Mouse (Mus musculus) limb, embryonic 10.5 days (tissue): ENCODE measurements at regions not wholly inside any gene's neighbourhood (a gene's known extent, or its start where the extent isn't known, plus 50 kb on each side); places are given as distances from the start of the nearest gene placed in this dataset.

Experiments
- DNase-seq: peaks from one replicate; pipeline ENCODE4 v3.0.0-alpha.2; 2017; ENCODE audit warnings: low spot score
- H3K27ac ChIP-seq: fragments of 300-500 bp; sonication (generic); 2 replicates; pipeline ENCODE4 v1.5.1; 2016; ENCODE audit warnings: mild to moderate bottlenecking
- H3K27me3 ChIP-seq: fragments of 300-500 bp; sonication (generic); 2 replicates; pipeline ENCODE4 v1.6.1; 2016; ENCODE audit warnings: low read depth, mild to moderate bottlenecking; ENCODE audit not compliant: poor library complexity, severe bottlenecking
- H3K36me3 ChIP-seq: fragments of 300-500 bp; sonication (generic); 2 replicates; pipeline ENCODE4 v1.6.1; 2016; ENCODE audit warnings: mild to moderate bottlenecking, moderate library complexity
- H3K4me1 ChIP-seq: fragments of 300-500 bp; sonication (generic); 2 replicates; pipeline ENCODE4 v1.6.1; 2016
- H3K4me3 ChIP-seq: fragments of 300-500 bp; sonication (generic); 2 replicates; pipeline ENCODE4 v1.5.1; 2016; ENCODE audit warnings: mild to moderate bottlenecking, moderate library complexity
- H3K9me3 ChIP-seq: fragments of 300-500 bp; sonication (generic); replicated peaks from 2 replicates; pipeline ENCODE4 v1.6.1; 2016; ENCODE audit warnings: mild to moderate bottlenecking
- WGBS: fragments of 180-500 bp; shearing (Covaris S2); methylation state at CpG from one replicate; pipeline ENCODE4 v1.1.7; 2016; 5-methylcytosine and 5-hydroxymethylcytosine counted together

GRCm38 (mm10) chr3:39674927-39675326, 788.2 kb downstream of the Fat4 start:
- WGBS: 78% methylated on average over 10 of the region's 10 CpGs
- no peak overlapping the region for H3K4me3 ChIP-seq
- no peaks in the 10 kb centered on the region for H3K27me3 ChIP-seq
- peaks cover 27% of the 10 kb centered on the region for H3K4me1 ChIP-seq
- no peak overlapping the region for H3K27ac ChIP-seq
- H3K9me3 ChIP-seq: no peaks in the 10 kb centered on the region
- no peak for DNase-seq
- no peaks in the 10 kb centered on the region for H3K36me3 ChIP-seq

- no peaks in the 10 kb centered on the region for H3K4me1 ChIP-seq
- peaks cover 2% of the 10 kb centered on the region; the same call in 1 of the 2 replicates for H3K9me3 ChIP-seq
- DNase-seq: no peak
- H3K36me3 ChIP-seq: 0 out of 2 replicates have a peak, but pooled peaks cover 4% of the 10 kb centered on the region
- H3K27ac ChIP-seq: no peak overlapping the region
- no peak overlapping the region for H3K4me3 ChIP-seq
- WGBS: 88% methylated on average over 1 of the region's 1 CpGs
- no peaks in the 10 kb centered on the region for H3K27me3 ChIP-seq
These were observed 818.9 kb downstream of the Fat4 start for GRCm38 (mm10) chr3:39705610-39706009.

GRCm38 (mm10) chr3:39712795-39713709, 818.0 kb upstream of the Intu start:
- DNase-seq: no peak
- 81% methylated on average over 13 of the region's 13 CpGs for WGBS
- H3K27me3 ChIP-seq: no peaks in the 10 kb centered on the region
- no peak overlapping the region for H3K4me3 ChIP-seq
- peak overlapping the region; percentile 53 for H3K27ac ChIP-seq
- peaks cover 16% of the 10 kb centered on the region for H3K4me1 ChIP-seq
- no peaks in the 10 kb centered on the region for H3K36me3 ChIP-seq
- H3K9me3 ChIP-seq: no peaks in the 10 kb centered on the region

- peak; percentile 56 for DNase-seq
- Histone ChIP-seq H3K4me1 (peaks cover 16% of the 10 kb centered on the region), H3K36me3 (no peaks in the 10 kb centered on the region), H3K9me3 (no peaks in the 10 kb centered on the region), H3K4me3 (no peak overlapping the region), H3K27ac (peak overlapping the region; percentile 53; the same call in 1 of the 2 replicates), H3K27me3 (no peaks in the 10 kb centered on the region)
- 38% methylated on average over 5 of the region's 5 CpGs for WGBS
These were observed 817.0 kb upstream of the Intu start for GRCm38 (mm10) chr3:39714056-39714592.

GRCm38 (mm10) chr3:39718946-39719545, 812.0 kb upstream of the Intu start:
- no peaks in the 10 kb centered on the region for H3K27me3 ChIP-seq
- H3K9me3 ChIP-seq: no peaks in the 10 kb centered on the region
- H3K4me1 ChIP-seq: peaks cover 6% of the 10 kb centered on the region
- no peak for DNase-seq
- H3K36me3 ChIP-seq: no peaks in the 10 kb centered on the region
- no peak overlapping the region for H3K4me3 ChIP-seq
- no peak overlapping the region for H3K27ac ChIP-seq
- 87% methylated on average over 11 of the region's 11 CpGs for WGBS

GRCm38 (mm10) chr3:39725755-39726154, 805.3 kb upstream of the Intu start:
- Histone ChIP-seq H3K4me1 (no peaks in the 10 kb centered on the region), H3K4me3 (no peak overlapping the region), H3K9me3 (no peaks in the 10 kb centered on the region), H3K36me3 (no peaks in the 10 kb centered on the region), H3K27ac (no peak overlapping the region), H3K27me3 (no peaks in the 10 kb centered on the region)
- no peak for DNase-seq
- 82% methylated on average over 3 of the region's 3 CpGs for WGBS

GRCm38 (mm10) chr3:39736639-39737038, 794.4 kb upstream of the Intu start:
- WGBS: 62% methylated on average over 1 of the region's 1 CpGs
- Histone ChIP-seq H3K9me3 (no peaks in the 10 kb centered on the region), H3K36me3 (no peaks in the 10 kb centered on the region), H3K27ac (no peak overlapping the region), H3K4me3 (no peak overlapping the region), H3K4me1 (no peaks in the 10 kb centered on the region), H3K27me3 (no peaks in the 10 kb centered on the region)
- DNase-seq: no peak

GRCm38 (mm10) chr3:39745947-39746346, 785.1 kb upstream of the Intu start:
- H3K4me1 ChIP-seq: no peaks in the 10 kb centered on the region
- no peaks in the 10 kb centered on the region for H3K9me3 ChIP-seq
- WGBS: 90% methylated on average over 2 of the region's 2 CpGs
- no peaks in the 10 kb centered on the region for H3K36me3 ChIP-seq
- no peak for DNase-seq
- H3K27me3 ChIP-seq: no peaks in the 10 kb centered on the region
- no peak overlapping the region for H3K27ac ChIP-seq
- no peak overlapping the region for H3K4me3 ChIP-seq

- H3K27me3 ChIP-seq: no peaks in the 10 kb centered on the region
- H3K9me3 ChIP-seq: no peaks in the 10 kb centered on the region
- 90% methylated on average over 6 of the region's 6 CpGs for WGBS
- DNase-seq: no peak
- H3K4me3 ChIP-seq: no peak overlapping the region
- no peaks in the 10 kb centered on the region; the same call in 1 of the 2 replicates for H3K4me1 ChIP-seq
- no peaks in the 10 kb centered on the region for H3K36me3 ChIP-seq
- no peak overlapping the region for H3K27ac ChIP-seq
These were observed 762.0 kb upstream of the Intu start for GRCm38 (mm10) chr3:39768981-39769568.

- Histone ChIP-seq H3K9me3 (no peaks in the 10 kb centered on the region), H3K27me3 (no peaks in the 10 kb centered on the region), H3K36me3 (no peaks in the 10 kb centered on the region), H3K4me3 (no peak overlapping the region), H3K4me1 (no peaks in the 10 kb centered on the region; the same call in 1 of the 2 replicates), H3K27ac (no peak overlapping the region)
- no peak for DNase-seq
- 89% methylated on average over 7 of the region's 7 CpGs for whole genome bisulfite sequencing
These were observed 754.6 kb upstream of the Intu start for GRCm38 (mm10) chr3:39776278-39777039.

- Histone ChIP-seq H3K36me3 (no peaks in the 10 kb centered on the region), H3K4me3 (no peak overlapping the region), H3K9me3 (no peaks in the 10 kb centered on the region), H3K27me3 (no peaks in the 10 kb centered on the region), H3K27ac (no peak overlapping the region), H3K4me1 (no peaks in the 10 kb centered on the region)
- WGBS: 80% methylated on average over 6 of the region's 6 CpGs
- no peak for DNase-seq
These were observed 751.3 kb upstream of the Intu start for GRCm38 (mm10) chr3:39779690-39780218.

- 78% methylated on average over 5 of the region's 5 CpGs for WGBS
- no peak for DNase-seq
- no peaks in the 10 kb centered on the region for H3K9me3 ChIP-seq
- H3K4me3 ChIP-seq: no peak overlapping the region
- no peaks in the 10 kb centered on the region for H3K36me3 ChIP-seq
- H3K4me1 ChIP-seq: no peaks in the 10 kb centered on the region
- no peak overlapping the region for H3K27ac ChIP-seq
- H3K27me3 ChIP-seq: no peaks in the 10 kb centered on the region
These were observed 750.8 kb upstream of the Intu start for GRCm38 (mm10) chr3:39780270-39780669.
